Mouse (Mus musculus) embryo, embryonic 10 days (tissue): ENCODE results near the gene Stmn1.

Experiments used
- DNase-seq: peaks from one replicate; pipeline ENCODE4 v3.0.0-alpha.2; 2015; ENCODE audit warnings: low spot score

Stmn1 gene

DNA sequence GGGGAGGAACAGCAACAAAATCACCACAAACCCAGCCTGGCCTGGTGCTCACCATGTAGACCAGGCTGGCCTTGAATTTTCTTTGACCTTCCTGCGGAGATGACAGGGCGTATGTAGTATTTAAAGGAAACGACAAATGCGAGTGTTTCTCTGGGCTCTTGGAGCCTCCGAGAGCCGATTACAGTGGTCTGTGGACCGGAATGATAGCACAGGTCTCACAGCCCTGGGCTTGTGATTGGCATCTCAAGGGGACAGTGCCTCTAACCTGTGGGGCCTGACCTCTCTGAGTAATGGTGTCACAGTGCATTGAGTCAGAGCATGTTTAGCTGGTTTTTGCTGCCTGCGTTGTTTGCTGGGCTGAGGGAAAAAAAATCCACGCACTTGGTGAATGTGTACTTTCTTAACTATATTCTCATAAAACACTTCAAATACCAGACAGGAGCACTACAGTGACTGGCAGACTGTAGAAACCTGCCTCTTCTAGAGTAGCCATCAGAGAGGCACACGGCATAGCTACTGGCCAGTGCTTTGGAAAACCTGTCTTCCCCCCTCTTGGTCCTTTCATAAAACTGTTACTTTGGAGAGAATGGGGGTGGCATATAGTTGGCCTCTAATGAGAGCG, 46.3 kb downstream of the Stmn1 start:
- DNase-seq: no peak

DNA sequence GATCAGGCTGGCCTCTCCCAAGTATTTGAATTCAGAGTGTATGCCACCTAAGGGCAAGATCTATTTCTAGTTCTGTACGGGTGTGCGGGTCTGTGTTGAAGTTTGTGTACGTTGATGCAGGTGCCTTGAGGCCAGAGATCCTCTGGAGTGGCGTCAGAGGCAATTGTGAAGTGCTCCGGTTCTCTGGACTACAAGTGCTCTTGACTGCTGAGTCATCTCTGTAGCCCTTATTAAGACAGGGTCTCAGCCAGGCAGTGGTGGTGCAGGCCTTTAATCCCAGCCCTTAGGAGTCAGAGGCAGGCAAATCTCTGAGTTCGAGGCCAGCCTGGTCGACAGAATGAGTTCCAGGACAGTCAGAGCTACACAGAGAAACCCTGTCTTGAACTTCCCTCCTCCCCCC, 47.5 kb downstream of the Stmn1 start:
- no peak for DNase-seq

DNA sequence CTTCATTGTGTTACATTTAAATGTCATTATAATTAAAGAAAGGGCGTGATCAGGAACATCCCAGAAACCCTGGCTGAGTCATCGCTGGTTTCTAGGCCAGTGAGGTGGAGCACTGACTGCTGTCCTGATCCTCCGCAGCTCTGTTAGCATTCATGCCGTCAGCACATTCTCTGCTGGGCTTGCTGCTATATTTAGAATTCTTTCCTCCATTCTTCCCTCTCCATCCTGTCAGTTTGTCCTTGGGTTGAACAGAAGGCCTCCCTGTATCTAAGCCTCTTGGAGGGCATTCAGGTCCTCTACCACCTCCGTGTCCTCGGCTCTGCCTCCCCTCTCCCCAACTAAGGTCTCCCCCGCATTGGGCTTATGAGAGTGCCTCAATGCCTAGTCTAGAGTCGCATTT, 48.9 kb downstream of the Stmn1 start:
- DNase-seq: no peak

DNA sequence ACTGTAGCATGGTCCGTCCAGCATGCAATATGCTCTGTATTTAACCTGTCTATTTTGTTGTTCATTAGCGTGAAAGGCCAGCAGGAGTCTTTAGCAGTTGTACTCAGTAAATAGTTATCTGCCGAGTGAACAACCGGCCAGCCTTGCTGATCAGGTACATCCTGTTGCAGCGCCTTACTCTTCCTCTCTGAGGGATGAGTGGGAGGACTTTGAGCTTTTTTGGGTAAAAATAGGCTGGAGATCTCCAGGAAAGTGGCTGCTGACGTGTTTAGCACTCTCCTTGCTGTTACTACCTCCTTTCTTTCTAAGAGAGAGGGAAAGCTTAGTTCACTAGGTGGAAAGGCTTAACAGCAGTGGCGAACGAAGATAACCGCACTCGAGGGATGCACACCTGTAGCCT, 49.6 kb downstream of the Stmn1 start:
- no peak for DNase-seq

- no peak for DNase-seq
Measured at GRCm38 (mm10) chr4:134518541-134518940, 50.4 kb downstream of the Stmn1 start.

DNA sequence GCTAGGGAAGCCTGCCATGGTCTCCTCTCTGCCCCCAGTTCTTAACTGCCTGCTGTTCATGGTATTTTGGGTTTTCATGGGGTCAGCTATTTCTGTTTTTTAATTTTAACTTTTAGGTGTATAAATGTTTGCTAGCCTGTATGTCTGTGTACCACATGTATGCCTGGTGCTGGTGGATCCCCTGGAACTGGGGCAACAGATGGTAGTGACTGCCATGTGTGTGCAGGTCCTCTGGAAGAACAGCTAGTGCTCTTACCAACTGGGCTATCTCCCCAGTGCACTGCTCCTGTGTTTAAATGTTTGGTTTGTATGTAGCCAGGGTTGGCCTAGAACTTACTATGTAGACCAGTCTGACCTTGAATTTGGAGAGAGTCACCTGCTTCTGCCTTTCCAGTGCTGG, 51.2 kb downstream of the Stmn1 start:
- DNase-seq: no peak
